ENCODE assay signal across 22 mouse cellular contexts in the genomic region with DNA sequence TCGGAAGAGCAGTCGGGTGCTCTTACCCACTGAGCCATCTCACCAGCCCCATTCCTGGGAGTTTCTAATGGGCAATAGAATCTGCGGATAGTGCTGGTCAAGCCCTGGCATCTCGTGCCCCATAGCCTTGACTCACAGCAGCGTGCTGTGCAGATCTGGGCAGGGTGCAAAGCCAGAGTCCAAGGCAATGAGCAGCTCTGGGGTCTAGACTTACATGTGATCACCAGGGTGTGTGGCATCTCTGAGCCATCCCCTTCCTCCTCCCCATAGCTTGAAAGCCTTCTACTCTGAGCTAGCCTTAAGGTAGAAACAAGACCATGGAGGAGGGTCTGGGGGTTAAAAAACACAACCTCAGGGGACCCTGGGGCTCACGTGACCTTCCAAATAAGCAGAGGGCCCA.
"Had no signal": no experiment of that assay in that cellular context is flagged by ENCODE, and none has a peak within 500 bp of the region (broad histone marks: within the 10 kb centered on the region; RNA-seq: fewer than 3 reads in every experiment).

No protein-coding gene starts in this region.

- H3K36me3 ChIP-seq: limb, embryonic 10.5 days; limb, embryonic 12.5 days; limb, embryonic 13.5 days; limb, embryonic 15.5 days; liver, embryonic 13.5 days; lung, embryonic 15.5 days; midbrain, embryonic 10.5 days; midbrain, embryonic 12.5 days; midbrain, embryonic 13.5 days; midbrain, embryonic 15.5 days; neural tube, embryonic 12.5 days had no signal

- H3K27ac ChIP-seq: left cerebral cortex, adult 2 months; limb, embryonic 12.5 days; limb, embryonic 13.5 days; limb, embryonic 15.5 days; liver, embryonic 13.5 days; liver, embryonic 14.5 days; lung, embryonic 15.5 days; midbrain, embryonic 10.5 days; midbrain, embryonic 12.5 days; midbrain, embryonic 13.5 days; midbrain, embryonic 15.5 days; neural tube, embryonic 12.5 days had no signal

- H3K9ac ChIP-seq: limb, embryonic 12.5 days; limb, embryonic 13.5 days; limb, embryonic 15.5 days; liver, embryonic 13.5 days; liver, embryonic 14.5 days; liver, postnatal 0 days; lung, embryonic 14.5 days; lung, embryonic 15.5 days; midbrain, embryonic 12.5 days; midbrain, embryonic 13.5 days; midbrain, embryonic 15.5 days; neural tube, embryonic 12.5 days had no signal

- H3K4me2 ChIP-seq: limb, embryonic 12.5 days; limb, embryonic 13.5 days; limb, embryonic 15.5 days; liver, embryonic 11.5 days; liver, embryonic 13.5 days; lung, embryonic 14.5 days; lung, embryonic 15.5 days; midbrain, embryonic 11.5 days; midbrain, embryonic 12.5 days; midbrain, embryonic 13.5 days; midbrain, embryonic 15.5 days; neural tube, embryonic 12.5 days had no signal

- H3K4me3 ChIP-seq: left cerebral cortex, adult 2 months; limb, embryonic 10.5 days; limb, embryonic 12.5 days; limb, embryonic 13.5 days; limb, embryonic 15.5 days; liver, embryonic 13.5 days; lung, embryonic 15.5 days; megakaryocyte, embryonic 14.5 days; midbrain, embryonic 10.5 days; midbrain, embryonic 12.5 days; midbrain, embryonic 13.5 days; midbrain, embryonic 15.5 days; myocyte; neural tube, embryonic 12.5 days had no signal

- H3K4me1 ChIP-seq: midbrain, embryonic 12.5 days; midbrain, embryonic 13.5 days; midbrain, embryonic 15.5 days; neural tube, embryonic 12.5 days had no signal

- H3K27me3 ChIP-seq: limb, embryonic 12.5 days; limb, embryonic 13.5 days; limb, embryonic 15.5 days; lung, embryonic 15.5 days; midbrain, embryonic 12.5 days; midbrain, embryonic 13.5 days; midbrain, embryonic 15.5 days; neural tube, embryonic 12.5 days had no signal

- DNase-seq: left cerebral cortex, postnatal 4 days; liver, embryonic 13.5 days; lung, embryonic 14.5 days; midbrain, embryonic 14.5 days had no signal

- H3K9me3 ChIP-seq: limb, embryonic 10.5 days; limb, embryonic 12.5 days; limb, embryonic 13.5 days; limb, embryonic 15.5 days; lung, embryonic 15.5 days; midbrain, embryonic 10.5 days; midbrain, embryonic 12.5 days; midbrain, embryonic 13.5 days; midbrain, embryonic 15.5 days; neural tube, embryonic 12.5 days had no signal

- ATAC-seq: liver, postnatal 0 days; midbrain, embryonic 13.5 days; midbrain, embryonic 15.5 days; midbrain, embryonic 16.5 days had no signal
